Mouse (Mus musculus) embryonic facial prominence, embryonic 12.5 days (tissue): Measurements from ENCODE around the gene P2rx3. TPM values are rescaled to one million over a fixed set of nuclear protein-coding genes. Genes with fewer than 3 reads are reported as not detected.

Experiments used
- ATAC-seq: fragments of 200-750 bp; cut with Nextera tagmentation; 2 replicates; pipeline ENCODE4 v1.8.0; 2017; ENCODE audit not compliant: insufficient number of reproducible peaks, insufficient read depth, low FRiP score, low TSS enrichment
- H3K27ac ChIP-seq: fragments of 300-500 bp; sonication (generic); 2 replicates; pipeline ENCODE4 v1.5.1; 2016; ENCODE audit warnings: mild to moderate bottlenecking
- H3K27me3 ChIP-seq: fragments of 300-500 bp; sonication (generic); 2 replicates; pipeline ENCODE4 v1.6.1; 2016; ENCODE audit warnings: mild to moderate bottlenecking, moderate library complexity
- H3K36me3 ChIP-seq: fragments of 300-500 bp; sonication (generic); 2 replicates; pipeline ENCODE4 v1.6.1; 2016; ENCODE audit warnings: mild to moderate bottlenecking
- H3K4me1 ChIP-seq: fragments of 300-500 bp; sonication (generic); 2 replicates; pipeline ENCODE4 v1.6.1; 2016
- H3K4me2 ChIP-seq: fragments of 300-500 bp; sonication (generic); replicated peaks from 2 replicates; pipeline ENCODE4 v1.6.1; 2016; ENCODE audit warnings: mild to moderate bottlenecking, moderate library complexity
- H3K4me3 ChIP-seq: fragments of 300-500 bp; sonication (generic); 2 replicates; pipeline ENCODE4 v1.5.1; 2016; ENCODE audit warnings: mild to moderate bottlenecking
- H3K9ac ChIP-seq: fragments of 300-500 bp; sonication (generic); 2 replicates; pipeline ENCODE4 v1.6.1; 2016; ENCODE audit warnings: mild to moderate bottlenecking, moderate library complexity
- H3K9me3 ChIP-seq: fragments of 300-500 bp; sonication (generic); 2 replicates; pipeline ENCODE4 v1.6.1; 2016; ENCODE audit warnings: mild to moderate bottlenecking, moderate library complexity
- WGBS: fragments of 180-500 bp; shearing (Covaris S2); methylation state at CpG from one replicate; pipeline ENCODE4 v1.1.7; 2016; 5-methylcytosine and 5-hydroxymethylcytosine counted together
- polyA plus RNA-seq: library from polyadenylated mRNA; unstranded; fragments of >200 nt; fragmentation: Nextera tagmentation; extraction: Ambion mirVana; gene quantifications from 2 replicates; pipeline ENCODE4 v1.2.1, GENCODE M21; 2016

Gene P2rx3
- polyA plus RNA-seq, 1 experiment from 2014 or later = 15.0 TPM

DNA sequence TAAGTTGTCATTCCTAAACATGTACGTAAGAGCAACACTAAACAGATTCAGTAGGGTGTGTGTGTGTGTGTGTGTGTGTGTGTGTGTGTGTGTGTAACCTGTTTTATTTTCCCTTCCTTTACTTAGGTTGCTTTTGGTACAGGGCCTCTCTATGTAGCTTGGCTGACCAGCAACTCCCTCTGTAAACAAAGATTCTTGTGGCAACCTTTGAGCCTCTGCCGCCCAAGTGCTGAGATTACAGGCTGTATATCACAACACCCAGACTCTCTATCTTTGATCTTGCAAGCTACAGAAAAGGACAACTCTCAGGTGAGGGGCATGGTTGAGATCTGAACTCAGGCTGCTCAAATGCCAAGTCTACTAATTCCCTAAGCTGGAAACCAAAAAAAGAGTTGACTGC lies 28.1 kb downstream of the P2rx3 start:
- ATAC-seq = no peak
- Histone ChIP-seq H3K27ac (no peak overlapping the region), H3K27me3 (no peaks in the 10 kb centered on the region), H3K4me3 (no peak overlapping the region), H3K9ac (no peak overlapping the region), H3K4me2 (no peak overlapping the region), H3K36me3 (no peaks in the 10 kb centered on the region), H3K4me1 (0 out of 2 replicates have a peak, but pooled peaks cover 3% of the 10 kb centered on the region), H3K9me3 (no peaks in the 10 kb centered on the region)
- 71% methylated on average over 2 of the region's 2 CpGs for WGBS

DNA sequence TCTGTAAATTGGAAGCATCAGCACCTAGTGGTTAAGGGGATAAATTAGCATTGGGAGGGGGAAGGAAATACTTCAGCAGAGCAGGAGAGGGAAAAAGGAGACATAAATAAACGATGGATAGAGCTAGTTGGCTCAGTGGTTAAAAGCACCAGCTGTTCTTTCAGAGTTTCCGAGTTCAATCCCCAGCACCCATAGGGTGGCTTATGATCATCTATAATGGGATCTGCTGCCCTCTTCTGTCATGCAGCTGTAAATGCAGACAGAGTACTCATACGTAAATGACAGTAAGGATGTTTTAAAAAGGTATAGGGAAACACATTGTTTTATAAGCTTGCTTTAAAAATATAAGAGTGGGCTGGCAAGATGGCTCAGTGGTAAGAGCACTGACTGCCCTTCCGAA lies 29.5 kb downstream of the P2rx3 start:
- no peaks in the 10 kb centered on the region for H3K9me3 ChIP-seq
- WGBS = 33% methylated on average over 4 of the region's 4 CpGs
- H3K4me2 ChIP-seq = no peak overlapping the region
- no peak overlapping the region for H3K4me3 ChIP-seq
- H3K36me3 ChIP-seq = no peaks in the 10 kb centered on the region
- ATAC-seq = no peak
- H3K4me1 ChIP-seq = 0 out of 2 replicates have a peak, but pooled peaks cover 3% of the 10 kb centered on the region
- no peaks in the 10 kb centered on the region for H3K27me3 ChIP-seq
- no peak overlapping the region for H3K27ac ChIP-seq
- no peak overlapping the region for H3K9ac ChIP-seq

DNA sequence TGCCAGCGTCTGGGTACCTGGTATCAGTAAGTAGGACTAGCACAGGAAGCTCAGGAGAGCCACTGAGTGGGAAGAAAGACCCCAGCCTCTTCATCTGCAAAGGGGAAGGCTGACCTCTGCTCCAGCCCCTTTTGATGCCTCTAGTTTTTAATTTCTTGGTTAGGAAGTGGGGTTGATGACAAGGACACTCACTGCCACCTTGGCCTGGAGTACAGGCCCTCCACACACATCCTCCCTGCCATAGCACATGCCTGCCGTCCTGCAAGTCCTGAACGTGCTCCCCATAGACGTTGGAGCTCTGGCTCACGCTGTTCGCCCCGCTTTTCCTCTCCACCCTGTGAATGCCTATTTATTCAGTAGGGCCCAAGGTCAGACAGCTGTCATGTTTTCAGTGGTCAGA lies 30.7 kb downstream of the P2rx3 start:
- Histone ChIP-seq H3K4me3 (no peak overlapping the region), H3K9me3 (no peaks in the 10 kb centered on the region), H3K4me1 (no peaks in the 10 kb centered on the region), H3K36me3 (no peaks in the 10 kb centered on the region), H3K4me2 (no peak overlapping the region), H3K27ac (no peak overlapping the region), H3K27me3 (no peaks in the 10 kb centered on the region), H3K9ac (no peak overlapping the region)
- WGBS = 76% methylated on average over 7 of the region's 7 CpGs
- no peak for ATAC-seq

DNA sequence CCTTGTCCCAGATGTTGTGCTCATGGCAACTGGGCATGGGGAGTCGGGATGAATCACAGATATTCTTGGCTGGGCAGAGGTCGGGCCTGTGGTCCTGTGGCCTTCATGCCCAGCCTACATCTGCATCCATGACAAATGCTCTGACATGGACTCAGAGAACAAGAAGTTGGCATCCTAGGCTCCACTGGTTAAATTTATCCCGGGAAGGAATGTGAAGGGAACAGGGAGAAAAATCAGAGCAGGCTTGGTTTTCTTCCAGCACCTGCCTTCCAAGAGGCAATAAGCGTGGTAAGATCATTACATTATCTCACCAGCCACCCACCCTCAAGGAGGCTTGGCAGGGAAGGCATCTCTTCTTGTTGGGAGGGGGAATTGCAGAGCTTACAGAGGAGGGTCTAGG lies 32.9 kb downstream of the P2rx3 start:
- no peaks in the 10 kb centered on the region for H3K27me3 ChIP-seq
- no peak for ATAC-seq
- H3K9me3 ChIP-seq = no peaks in the 10 kb centered on the region
- no peaks in the 10 kb centered on the region for H3K4me1 ChIP-seq
- H3K9ac ChIP-seq = no peak overlapping the region
- no peak overlapping the region for H3K4me3 ChIP-seq
- 87% methylated on average over 4 of the region's 4 CpGs for WGBS
- no peak overlapping the region for H3K27ac ChIP-seq
- H3K4me2 ChIP-seq = no peak overlapping the region
- H3K36me3 ChIP-seq = no peaks in the 10 kb centered on the region

DNA sequence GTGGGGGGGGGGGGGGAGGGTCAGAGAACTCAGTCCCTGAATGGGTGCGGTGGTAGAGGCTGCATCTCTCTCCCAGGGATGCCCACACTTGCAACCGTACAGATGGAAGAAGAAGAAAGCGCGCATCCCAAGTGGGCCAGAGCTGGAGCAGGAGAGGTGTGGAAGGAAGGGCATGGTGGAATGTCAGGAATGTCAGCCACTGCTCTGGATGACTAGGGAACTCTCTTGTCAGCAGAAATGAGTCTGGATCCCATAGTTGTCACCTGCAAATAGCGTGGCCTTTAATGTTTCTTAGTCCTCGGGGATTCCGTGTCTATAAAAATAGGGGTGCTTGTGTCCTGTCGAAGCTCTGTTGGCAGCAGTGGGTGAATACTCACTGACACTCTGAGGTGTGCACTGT lies 34.7 kb downstream of the P2rx3 start:
- Histone ChIP-seq H3K4me1 (no peaks in the 10 kb centered on the region), H3K4me2 (no peak overlapping the region), H3K9ac (no peak overlapping the region), H3K27ac (no peak overlapping the region), H3K4me3 (no peak overlapping the region), H3K27me3 (no peaks in the 10 kb centered on the region), H3K9me3 (no peaks in the 10 kb centered on the region), H3K36me3 (no peaks in the 10 kb centered on the region)
- 68% methylated on average over 8 of the region's 8 CpGs for WGBS
- ATAC-seq = no peak

DNA sequence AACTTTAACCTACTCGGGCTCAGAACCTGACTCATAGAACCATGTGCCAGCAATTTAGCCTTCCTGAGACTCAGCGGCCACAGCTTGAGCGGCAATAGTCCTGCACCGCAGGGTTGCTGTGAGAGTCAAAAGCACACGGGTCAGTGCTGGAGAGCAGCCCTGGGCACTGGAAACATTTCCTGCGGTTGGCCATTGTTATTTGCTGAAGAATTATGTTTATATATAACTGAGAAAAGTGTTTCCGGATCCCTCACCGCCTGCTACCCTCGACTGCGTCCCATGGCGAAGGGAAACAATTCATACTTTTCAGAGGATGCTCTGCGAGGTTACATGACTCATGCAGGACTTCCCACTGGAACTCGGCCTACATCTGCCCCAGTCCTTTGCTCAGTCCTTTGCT lies 35.8 kb downstream of the P2rx3 start:
- Histone ChIP-seq H3K27ac (no peak overlapping the region), H3K4me2 (no peak overlapping the region), H3K27me3 (no peaks in the 10 kb centered on the region), H3K4me1 (no peaks in the 10 kb centered on the region), H3K9ac (no peak overlapping the region), H3K9me3 (no peaks in the 10 kb centered on the region), H3K4me3 (no peak overlapping the region), H3K36me3 (no peaks in the 10 kb centered on the region)
- no peak for ATAC-seq
- 74% methylated on average over 13 of the region's 13 CpGs for WGBS

DNA sequence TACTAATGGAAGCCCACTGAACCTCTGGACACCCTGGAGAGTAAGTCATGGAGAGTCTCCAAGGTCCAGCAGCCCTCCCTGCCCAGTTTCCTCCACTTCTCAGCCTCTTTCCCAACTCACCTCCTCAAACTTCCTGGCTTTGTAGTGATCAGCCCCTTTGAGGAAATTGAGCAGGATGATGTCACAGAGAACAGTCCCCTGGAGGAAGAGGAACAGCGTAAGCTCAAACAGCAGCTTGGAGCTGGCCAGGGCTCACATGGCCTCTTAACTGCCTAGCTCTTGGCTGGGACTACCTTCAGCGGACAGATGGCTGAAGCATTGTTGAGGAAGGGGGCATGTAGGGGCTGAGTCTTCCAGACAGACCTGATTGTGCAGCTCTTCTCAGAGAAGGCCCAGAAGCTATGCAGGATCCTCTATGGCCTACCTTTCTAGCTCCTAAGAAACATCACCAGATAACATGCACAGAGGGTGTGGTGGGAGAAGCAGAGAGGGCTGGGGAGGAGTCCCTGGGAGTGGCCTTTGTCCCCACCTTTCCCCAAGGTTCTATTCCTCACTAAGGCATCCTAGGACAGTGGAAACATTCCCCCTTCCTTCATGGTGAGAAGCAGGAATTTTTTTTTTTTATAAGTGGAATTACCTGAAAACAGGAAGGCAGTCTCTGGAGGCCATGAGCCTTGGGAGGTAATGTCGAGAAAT lies 37.6 kb downstream of the P2rx3 start:
- Histone ChIP-seq H3K4me1 (no peaks in the 10 kb centered on the region), H3K9ac (no peak overlapping the region), H3K27ac (no peak overlapping the region), H3K4me3 (no peak overlapping the region), H3K4me2 (no peak overlapping the region), H3K9me3 (no peaks in the 10 kb centered on the region), H3K36me3 (no peaks in the 10 kb centered on the region), H3K27me3 (no peaks in the 10 kb centered on the region)
- ATAC-seq = no peak
- WGBS = 80% methylated on average over 3 of the region's 3 CpGs

DNA sequence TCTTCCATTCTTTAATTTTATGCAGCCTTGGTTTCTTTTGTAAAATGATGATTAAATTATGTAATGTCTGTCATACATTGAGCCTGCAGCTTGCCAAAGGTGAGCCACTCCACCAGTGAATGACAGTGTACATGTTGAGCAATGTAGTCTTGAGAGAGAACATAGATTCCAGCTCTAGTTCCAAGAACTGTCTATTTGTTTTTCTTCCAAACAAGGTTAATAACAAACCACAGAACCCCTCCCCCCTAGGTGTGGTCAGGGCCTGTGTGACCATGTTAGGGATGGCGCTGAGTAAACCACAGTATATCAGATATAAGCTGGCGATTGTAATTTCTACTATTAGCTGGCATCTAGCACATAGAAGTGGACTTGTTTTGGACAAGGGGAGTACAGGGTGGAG lies 40.9 kb downstream of the P2rx3 start:
- Histone ChIP-seq H3K4me2 (no peak overlapping the region), H3K4me3 (no peak overlapping the region), H3K4me1 (no peaks in the 10 kb centered on the region), H3K27me3 (no peaks in the 10 kb centered on the region), H3K36me3 (no peaks in the 10 kb centered on the region), H3K27ac (no peak overlapping the region), H3K9ac (no peak overlapping the region), H3K9me3 (no peaks in the 10 kb centered on the region)
- ATAC-seq = no peak
- WGBS = 85% methylated on average over 2 of the region's 2 CpGs

DNA sequence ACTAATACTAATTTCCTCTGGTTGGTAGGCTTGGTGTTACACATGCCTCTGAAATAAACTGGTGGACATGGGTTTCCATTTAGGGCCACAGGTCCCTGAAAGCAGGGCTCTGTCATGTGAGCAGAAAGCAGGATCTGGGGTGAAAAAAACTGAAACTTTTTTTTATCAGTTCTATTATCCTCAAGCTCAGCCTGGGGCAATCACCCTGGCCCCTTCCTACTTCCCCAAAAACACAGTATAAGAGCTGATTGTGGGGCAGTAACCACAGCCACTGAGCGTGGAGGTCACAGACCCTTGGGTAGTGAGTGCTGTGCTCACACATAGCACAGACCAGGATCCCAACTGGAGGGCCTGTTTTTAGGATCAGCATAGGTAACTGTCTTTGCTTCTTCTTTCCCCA lies 49.3 kb downstream of the P2rx3 start, which contains the start of gene Prg3:
Gene Prg3, plus strand, starts transcription at position 286 of the 400 bp plus-strand sequence.
- Histone ChIP-seq H3K27ac (no peak within 1 kb of the TSS), H3K4me1 (no peaks in the 10 kb centered on the region), H3K27me3 (no peaks in the 10 kb centered on the region; the same call in 1 of the 2 replicates), H3K4me3 (no peak within 1 kb of the TSS), H3K4me2 (no peak within 1 kb of the TSS), H3K9ac (no peak within 1 kb of the TSS), H3K9me3 (no peaks in the 10 kb centered on the region), H3K36me3 (no peaks in the 10 kb centered on the region)
- 56% methylated on average over 1 of the region's 1 CpGs for WGBS
- no peak for ATAC-seq

DNA sequence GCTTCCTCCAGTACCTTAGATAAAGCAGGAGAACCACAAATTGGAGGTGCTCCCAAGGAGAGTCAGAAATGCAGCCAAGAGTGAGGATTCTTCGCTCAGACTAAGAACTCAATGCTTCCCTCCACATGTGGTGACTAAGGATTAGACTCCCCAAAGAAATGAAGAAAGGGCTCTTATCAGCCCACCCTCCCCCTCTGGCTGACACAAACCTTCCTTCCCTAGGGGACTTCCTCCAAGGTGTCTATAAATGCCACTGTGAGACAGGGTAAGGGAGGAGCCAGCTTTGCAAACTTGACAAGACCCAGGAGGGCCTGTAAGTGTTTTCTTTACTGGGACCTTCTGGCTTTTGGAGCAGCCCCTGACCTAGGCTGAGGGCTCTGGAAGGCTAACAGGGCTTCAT lies 57.1 kb downstream of the P2rx3 start, which contains the start of gene Prg2:
Gene Prg2, plus strand, starts transcription at position 274 of the 400 bp plus-strand sequence.
- H3K9ac ChIP-seq = no peak within 1 kb of the TSS
- no peaks in the 10 kb centered on the region for H3K27me3 ChIP-seq
- WGBS = 53% methylated on average over 1 of the region's 1 CpGs
- no peak within 1 kb of the TSS for H3K27ac ChIP-seq
- H3K4me1 ChIP-seq = no peaks in the 10 kb centered on the region
- H3K36me3 ChIP-seq = no peaks in the 10 kb centered on the region
- no peak within 1 kb of the TSS for H3K4me2 ChIP-seq
- no peak within 1 kb of the TSS for H3K4me3 ChIP-seq
- no peak for ATAC-seq
- H3K9me3 ChIP-seq = no peaks in the 10 kb centered on the region

DNA sequence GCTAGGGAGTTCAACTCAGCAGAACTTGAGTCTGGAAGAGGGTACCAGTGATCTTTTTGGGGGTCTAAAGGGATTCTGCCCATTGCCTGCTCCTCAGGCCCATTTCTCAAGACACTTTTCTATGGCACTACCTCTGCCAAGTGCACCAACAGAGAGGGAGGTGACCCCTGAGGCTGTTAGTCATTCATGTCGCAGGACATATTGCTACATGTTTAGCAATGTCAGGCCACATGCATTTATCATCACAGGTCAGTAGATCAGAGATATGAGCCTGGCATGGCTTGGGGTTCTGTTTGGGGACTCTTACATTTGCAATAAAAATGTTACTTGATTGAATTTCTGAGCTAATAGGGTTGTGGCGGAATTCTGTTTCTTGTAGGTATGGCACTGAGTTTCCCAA lies 61.7 kb downstream of the P2rx3 start:
- Histone ChIP-seq H3K4me3 (no peak overlapping the region), H3K9ac (no peak overlapping the region), H3K36me3 (no peaks in the 10 kb centered on the region), H3K4me1 (no peaks in the 10 kb centered on the region), H3K9me3 (no peaks in the 10 kb centered on the region), H3K27ac (no peak overlapping the region), H3K27me3 (no peaks in the 10 kb centered on the region), H3K4me2 (no peak overlapping the region)
- 87% methylated on average over 2 of the region's 2 CpGs for WGBS
- no peak for ATAC-seq

DNA sequence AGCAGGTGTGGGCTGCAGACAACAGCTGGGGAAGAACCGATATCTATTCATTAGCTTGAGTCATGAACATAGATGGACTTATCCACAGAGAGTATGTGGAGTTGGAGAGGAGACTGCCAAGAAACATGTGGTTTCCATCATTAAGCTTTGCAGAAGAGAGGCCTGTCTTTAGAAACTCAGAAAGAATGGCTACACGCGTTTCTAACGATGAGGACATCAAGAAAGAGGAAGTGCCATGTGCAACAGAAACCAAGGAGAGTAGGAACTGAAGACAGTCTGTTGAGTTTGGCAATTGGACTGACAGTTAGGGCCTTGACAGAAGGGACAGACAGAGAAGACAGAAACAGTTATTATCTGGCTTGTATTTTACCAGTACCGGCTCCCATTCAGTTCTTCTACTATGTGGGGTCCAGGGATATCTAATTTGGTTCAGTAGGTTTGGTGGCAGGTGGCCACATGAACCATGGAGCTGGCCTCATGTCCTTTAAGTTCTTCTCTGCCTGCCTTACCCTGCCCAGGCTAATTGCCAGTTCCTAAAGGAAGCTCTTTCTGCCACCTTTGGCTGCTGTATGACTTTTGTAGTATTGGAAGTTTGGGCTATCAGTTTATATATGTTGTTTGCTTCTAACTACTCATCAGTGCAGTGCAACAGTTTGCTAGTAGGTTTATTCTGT lies 69.8 kb downstream of the P2rx3 start:
- no peak for ATAC-seq
- no peak overlapping the region for H3K4me2 ChIP-seq
- H3K36me3 ChIP-seq = no peaks in the 10 kb centered on the region
- H3K4me3 ChIP-seq = no peak overlapping the region
- no peaks in the 10 kb centered on the region for H3K9me3 ChIP-seq
- no peaks in the 10 kb centered on the region for H3K27me3 ChIP-seq
- no peak overlapping the region for H3K9ac ChIP-seq
- H3K4me1 ChIP-seq = no peaks in the 10 kb centered on the region
- WGBS = 86% methylated on average over 5 of the region's 5 CpGs
- no peak overlapping the region for H3K27ac ChIP-seq
